Mouse (Mus musculus) spleen, postnatal 14 days (tissue): ENCODE data around the gene Gm12258.
"Not testable (repeated sequence)": the region's sequence is repeated elsewhere in the genome, so short reads cannot be mapped to it uniquely, and the experiment has no call there.

Source experiments
- DNase-seq, 2 experiments: peaks; one replicate each; pipeline ENCODE4 v3.0.0; 2021 to 2022; ENCODE audit warnings: low spot score in 2 of 2

The Gm12258 gene

GRCm38 (mm10) chr11:58846919-58847461, at the start of gene Gm12258:
Gm12258 (plus strand) TSS chr11:58847158.
- DNase-seq: peak; percentile 57 to 73

- no peak for DNase-seq
These were observed 47.2 kb upstream of the Gm12258 start for GRCm38 (mm10) chr11:58799747-58800146.

GRCm38 (mm10) chr11:58801558-58802228, 45.3 kb upstream of the Gm12258 start, which contains the start of gene Fam183b:
Fam183b (minus strand) TSS chr11:58801960.
- DNase-seq: no peak

- no peak for DNase-seq
These were observed 43.1 kb upstream of the Gm12258 start for GRCm38 (mm10) chr11:58803871-58804270.

GRCm38 (mm10) chr11:58804393-58804792, 42.6 kb upstream of the Gm12258 start:
- no peak for DNase-seq

GRCm38 (mm10) chr11:58812001-58812400, 35.0 kb upstream of the Gm12258 start:
- no peak for DNase-seq

GRCm38 (mm10) chr11:58814700-58815099, 32.3 kb upstream of the Gm12258 start, which contains the start of gene Olfr313:
Olfr313 (plus strand) TSS chr11:58815000.
- DNase-seq: not testable (repeated sequence)

- DNase-seq: no peak
These were observed 31.3 kb upstream of the Gm12258 start for GRCm38 (mm10) chr11:58815676-58816075.

- not testable (repeated sequence) for DNase-seq
These were observed 18.0 kb upstream of the Gm12258 start, which contains the start of gene Olfr312 for GRCm38 (mm10) chr11:58828937-58829336. Olfr312 (plus strand) TSS chr11:58829237.

- DNase-seq: no peak
These were observed 17.2 kb upstream of the Gm12258 start for GRCm38 (mm10) chr11:58829764-58830163.

GRCm38 (mm10) chr11:58832541-58832940, 14.4 kb upstream of the Gm12258 start:
- not testable (repeated sequence) for DNase-seq

- DNase-seq: not testable (repeated sequence)
These were observed 8.0 kb upstream of the Gm12258 start, which contains the start of gene Olfr311 for GRCm38 (mm10) chr11:58838951-58839350. Olfr311 (plus strand) TSS chr11:58839251.

- no peak for DNase-seq
These were observed 678 bp downstream of the Gm12258 start for GRCm38 (mm10) chr11:58847636-58848035.

- no peak for DNase-seq
These were observed 2.8 kb downstream of the Gm12258 start for GRCm38 (mm10) chr11:58849731-58850130.

GRCm38 (mm10) chr11:58860744-58861143, 13.8 kb downstream of the Gm12258 start:
- DNase-seq: no peak

- peak; percentile 65 to 77 for DNase-seq
These were observed 20.3 kb downstream of the Gm12258 start, which contains the start of gene 2810021J22Rik for GRCm38 (mm10) chr11:58867039-58867953. 2810021J22Rik (plus strand) TSS chr11:58867216.

- no peak for DNase-seq
These were observed 21.0 kb downstream of the Gm12258 start for GRCm38 (mm10) chr11:58867954-58868330.

GRCm38 (mm10) chr11:58870961-58871360, 24.0 kb downstream of the Gm12258 start:
- DNase-seq: no peak

- DNase-seq: no peak
These were observed 36.8 kb downstream of the Gm12258 start for GRCm38 (mm10) chr11:58883756-58884155.

- no peak for DNase-seq
These were observed 43.6 kb downstream of the Gm12258 start for GRCm38 (mm10) chr11:58890511-58890910.

- DNase-seq: no peak
These were observed 47.5 kb downstream of the Gm12258 start for GRCm38 (mm10) chr11:58894456-58894855.

- DNase-seq: no peak
These were observed 50.5 kb downstream of the Gm12258 start for GRCm38 (mm10) chr11:58897485-58897884.
